ENCODE assay signal across 9 mouse cellular contexts in genomic region chr10:94378383-94378782, GRCm38 (mm10).
A peak's percentile ranks its signal among the peaks of the same experiment; 100 is the strongest.
DNase-seq lines count a peak whose midpoint lies in the region; ATAC-seq lines count a peak whose summit lies in the region.
"Had no signal": no experiment of that assay in that cellular context is flagged by ENCODE, and none has a peak within 500 bp of the region (broad histone marks: within the 10 kb centered on the region; RNA-seq: fewer than 3 reads in every experiment).

No protein-coding gene starts in this region.

- no peak overlapping the region for H3K9ac ChIP-seq in stomach, embryonic 15.5 days
- H3K9ac ChIP-seq: limb, embryonic 13.5 days had no signal

- peak; percentile 86 for ATAC-seq in granulocyte monocyte progenitor cell, adult 5-6 weeks (replicated peaks; ENCODE audit: poor library complexity, severe bottlenecking)
- peak; percentile 54; the same call in 1 of the 2 replicates for ATAC-seq in stomach, embryonic 15.5 days (ENCODE audit: insufficient read depth, low FRiP score, low read depth)

- no peaks in the 10 kb centered on the region for H3K36me3 ChIP-seq in stomach, embryonic 15.5 days
- H3K36me3 ChIP-seq: limb, embryonic 13.5 days had no signal

- no peaks in the 10 kb centered on the region for H3K27me3 ChIP-seq in stomach, embryonic 15.5 days (replicated peaks)
- H3K27me3 ChIP-seq: limb, embryonic 13.5 days had no signal

- H3K4me3 ChIP-seq in stomach, embryonic 15.5 days (replicated peaks) = no peak overlapping the region
- H3K4me3 ChIP-seq: limb, embryonic 13.5 days had no signal

- 49% methylated on average over 13 of the region's 13 CpGs for WGBS in stomach, embryonic 15.5 days

- peak overlapping the region; percentile 5; the same call in 1 of the 2 replicates for H3K4me2 ChIP-seq in stomach, embryonic 15.5 days
- H3K4me2 ChIP-seq: limb, embryonic 13.5 days had no signal

- DNase-seq in embryo, embryonic 11 days = peak; percentile 17
- DNase-seq in embryo, embryonic 9.5 days (ENCODE audit: extremely low spot score) = no peak
- peak; percentile 76 for DNase-seq in cerebellum, adult 8-10 months
- peak; percentile 89 for DNase-seq in kidney, adult 9 months
- peak; percentile 68 for DNase-seq in liver
- DNase-seq in monocyte, adult 2 months (ENCODE audit: low read depth in 1 of 2, low spot score in 2 of 2) = peak; percentile 83 to 88

- H3K9me3 ChIP-seq in stomach, embryonic 15.5 days = no peaks in the 10 kb centered on the region
- H3K9me3 ChIP-seq: limb, embryonic 13.5 days had no signal

- no peaks in the 10 kb centered on the region for H3K4me1 ChIP-seq in stomach, embryonic 15.5 days
- H3K4me1 ChIP-seq: limb, embryonic 13.5 days had no signal

- H3K27ac ChIP-seq in stomach, embryonic 15.5 days = no peak overlapping the region
- H3K27ac ChIP-seq: limb, embryonic 13.5 days had no signal
